Mouse (Mus musculus) gastrocnemius, postnatal 10 days (tissue): ENCODE measurements around the gene Cdkal1. TPM values are rescaled to one million over a fixed set of nuclear protein-coding genes. Genes with fewer than 3 reads are reported as not detected.

Experiments used
- DNase-seq: peaks from one replicate; pipeline ENCODE4 v3.0.0; 2021; ENCODE audit warnings: mixed read lengths
- total RNA-seq, 2 experiments: library from RNA; stranded (reverse); gene quantifications; 2 replicates each; pipeline ENCODE4 v1.2.3; 2021

Gene Cdkal1
- total RNA-seq, 2 experiments from 2014 or later = 28.5 to 29.4 TPM

GRCm38 (mm10) chr13:29766377-29766776, 89.1 kb downstream of the Cdkal1 start:
- no peak for DNase-seq

- no peak for DNase-seq
Observed at GRCm38 (mm10) chr13:29765296-29765695, 90.2 kb downstream of the Cdkal1 start.

GRCm38 (mm10) chr13:29759691-29760467, 95.6 kb downstream of the Cdkal1 start:
- no peak for DNase-seq

GRCm38 (mm10) chr13:29756052-29756451, 99.4 kb downstream of the Cdkal1 start:
- no peak for DNase-seq

- no peak for DNase-seq
Observed at GRCm38 (mm10) chr13:29753254-29753653, 102.2 kb downstream of the Cdkal1 start.

- DNase-seq = no peak
Observed at GRCm38 (mm10) chr13:29752061-29752460, 103.4 kb downstream of the Cdkal1 start.

- no peak for DNase-seq
Observed at GRCm38 (mm10) chr13:29751201-29751600, 104.3 kb downstream of the Cdkal1 start.

- DNase-seq = no peak
Observed at GRCm38 (mm10) chr13:29747347-29747647, 108.2 kb downstream of the Cdkal1 start.

- no peak for DNase-seq
Observed at GRCm38 (mm10) chr13:29746501-29747346, 108.8 kb downstream of the Cdkal1 start.

- DNase-seq = no peak
Observed at GRCm38 (mm10) chr13:29745073-29745472, 110.4 kb downstream of the Cdkal1 start.

GRCm38 (mm10) chr13:29744188-29744587, 111.3 kb downstream of the Cdkal1 start:
- DNase-seq = no peak

GRCm38 (mm10) chr13:29743761-29744160, 111.7 kb downstream of the Cdkal1 start:
- DNase-seq = no peak

- no peak for DNase-seq
Observed at GRCm38 (mm10) chr13:29737675-29738461, 117.6 kb downstream of the Cdkal1 start.

- DNase-seq = no peak
Observed at GRCm38 (mm10) chr13:29734496-29734895, 121.0 kb downstream of the Cdkal1 start.

- DNase-seq = no peak
Observed at GRCm38 (mm10) chr13:29726154-29726825, 129.2 kb downstream of the Cdkal1 start.

GRCm38 (mm10) chr13:29724855-29725254, 130.6 kb downstream of the Cdkal1 start:
- DNase-seq = no peak

GRCm38 (mm10) chr13:29723150-29723549, 132.3 kb downstream of the Cdkal1 start:
- no peak for DNase-seq

GRCm38 (mm10) chr13:29721206-29721605, 134.3 kb downstream of the Cdkal1 start:
- DNase-seq = no peak

- no peak for DNase-seq
Observed at GRCm38 (mm10) chr13:29716550-29716949, 138.9 kb downstream of the Cdkal1 start.

- DNase-seq = no peak
Observed at GRCm38 (mm10) chr13:29715241-29715841, 140.1 kb downstream of the Cdkal1 start.

GRCm38 (mm10) chr13:29707620-29708019, 147.9 kb downstream of the Cdkal1 start:
- no peak for DNase-seq

GRCm38 (mm10) chr13:29701400-29701799, 154.1 kb downstream of the Cdkal1 start:
- no peak for DNase-seq
